Mouse (Mus musculus): ENCODE measurements around the gene Gm17622. TPM values are rescaled to one million over a fixed set of nuclear protein-coding genes. Genes with fewer than 3 reads are reported as not detected.
A peak's percentile ranks its signal among the peaks of the same experiment; 100 is the strongest.

The Gm17622 gene
- total RNA-seq, 1 experiment from 2014 or later, result not detected

GRCm38 (mm10) chr13:96506313-96506712, 15.8 kb downstream of the Gm17622 start:
- ATAC-seq (replicated peaks; ENCODE audit: low read depth, poor library complexity, severe bottlenecking), result peak; percentile 61

- ATAC-seq (replicated peaks; ENCODE audit: low read depth, poor library complexity, severe bottlenecking), result no peak
Observed at GRCm38 (mm10) chr13:96507541-96507940, 17.0 kb downstream of the Gm17622 start.

- ATAC-seq (replicated peaks; ENCODE audit: low read depth, poor library complexity, severe bottlenecking), result peak; percentile 83
Observed at GRCm38 (mm10) chr13:96510635-96511034, 20.1 kb downstream of the Gm17622 start.

GRCm38 (mm10) chr13:96511262-96511661, 20.7 kb downstream of the Gm17622 start:
- no peak for ATAC-seq (replicated peaks; ENCODE audit: low read depth, poor library complexity, severe bottlenecking)

GRCm38 (mm10) chr13:96511893-96512292, 21.4 kb downstream of the Gm17622 start:
- no peak for ATAC-seq (replicated peaks; ENCODE audit: low read depth, poor library complexity, severe bottlenecking)

- ATAC-seq (replicated peaks; ENCODE audit: low read depth, poor library complexity, severe bottlenecking), result no peak
Observed at GRCm38 (mm10) chr13:96514154-96514942, 23.8 kb downstream of the Gm17622 start.

GRCm38 (mm10) chr13:96516249-96516648, 25.7 kb downstream of the Gm17622 start:
- ATAC-seq (replicated peaks; ENCODE audit: low read depth, poor library complexity, severe bottlenecking), result 0 out of 2 replicates have a peak, but pooled peaks have one; percentile 29

GRCm38 (mm10) chr13:96517335-96517734, 26.8 kb downstream of the Gm17622 start:
- ATAC-seq (replicated peaks; ENCODE audit: low read depth, poor library complexity, severe bottlenecking), result no peak

- ATAC-seq (replicated peaks; ENCODE audit: low read depth, poor library complexity, severe bottlenecking), result no peak
Observed at GRCm38 (mm10) chr13:96521294-96521693, 30.8 kb downstream of the Gm17622 start.

GRCm38 (mm10) chr13:96527022-96527421, 36.5 kb downstream of the Gm17622 start:
- ATAC-seq (replicated peaks; ENCODE audit: low read depth, poor library complexity, severe bottlenecking), result no peak

GRCm38 (mm10) chr13:96527856-96528255, 37.3 kb downstream of the Gm17622 start:
- 0 out of 2 replicates have a peak, but pooled peaks have one; percentile 29 for ATAC-seq (replicated peaks; ENCODE audit: low read depth, poor library complexity, severe bottlenecking)

GRCm38 (mm10) chr13:96528776-96529175, 38.2 kb downstream of the Gm17622 start:
- no peak for ATAC-seq (replicated peaks; ENCODE audit: low read depth, poor library complexity, severe bottlenecking)

GRCm38 (mm10) chr13:96529542-96529941, 39.0 kb downstream of the Gm17622 start:
- no peak for ATAC-seq (replicated peaks; ENCODE audit: low read depth, poor library complexity, severe bottlenecking)

GRCm38 (mm10) chr13:96530064-96530463, 39.5 kb downstream of the Gm17622 start:
- no peak for ATAC-seq (replicated peaks; ENCODE audit: low read depth, poor library complexity, severe bottlenecking)

GRCm38 (mm10) chr13:96532176-96532575, 41.6 kb downstream of the Gm17622 start:
- no peak for ATAC-seq (replicated peaks; ENCODE audit: low read depth, poor library complexity, severe bottlenecking)

- ATAC-seq (replicated peaks; ENCODE audit: low read depth, poor library complexity, severe bottlenecking), result no peak
Observed at GRCm38 (mm10) chr13:96533742-96534141, 43.2 kb downstream of the Gm17622 start.

- ATAC-seq (replicated peaks; ENCODE audit: low read depth, poor library complexity, severe bottlenecking), result peak; percentile 42; the same call in 1 of the 2 replicates
Observed at GRCm38 (mm10) chr13:96536821-96537572, 46.5 kb downstream of the Gm17622 start.

- ATAC-seq (replicated peaks; ENCODE audit: low read depth, poor library complexity, severe bottlenecking), result no peak
Observed at GRCm38 (mm10) chr13:96538103-96538502, 47.6 kb downstream of the Gm17622 start.

All from common myeloid progenitor, adult 5-6 weeks (primary cell).